Mouse (Mus musculus): ENCODE data around the gene Pnpo.

DNA sequence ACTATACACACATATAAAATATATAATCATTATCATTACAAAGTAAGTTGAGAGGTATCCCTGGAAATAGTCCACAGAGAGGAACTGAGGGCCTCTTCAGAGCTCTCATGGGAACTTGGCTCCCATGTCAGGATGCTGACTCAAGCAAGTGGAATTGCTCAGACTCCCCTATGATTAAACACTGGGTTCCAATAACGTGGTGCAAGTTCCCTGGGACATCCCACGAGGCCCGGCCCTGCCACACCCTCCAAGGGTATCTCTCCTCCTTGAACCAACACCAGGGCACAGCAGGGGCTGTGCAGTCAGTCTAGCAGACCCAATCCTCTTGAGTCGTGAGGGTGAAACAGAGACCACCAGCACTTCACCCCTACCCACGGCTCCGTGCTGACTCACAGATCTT lies 24.8 kb downstream of the Pnpo start:
- TF ChIP-seq POLR2A (IDR thresholded peaks at IDR 0.05; ENCODE audit: borderline replicate concordance, extremely low read depth, insufficient read depth, insufficient read length, poor library complexity, severe bottlenecking) (no peak), CTCF (IDR thresholded peaks at IDR 0.05; ENCODE audit: borderline replicate concordance, extremely low read depth, insufficient read depth, insufficient read length) (no peak)
